Mouse (Mus musculus) urinary bladder, adult 18-20 months (tissue): ENCODE data around the gene Zfp423.

Experiments
- DNase-seq, 2 experiments: peaks; one replicate each; pipeline ENCODE4 v3.0.0; 2022; ENCODE audit warnings: low spot score in 2 of 2, mixed read lengths in 2 of 2

The Zfp423 gene

DNA sequence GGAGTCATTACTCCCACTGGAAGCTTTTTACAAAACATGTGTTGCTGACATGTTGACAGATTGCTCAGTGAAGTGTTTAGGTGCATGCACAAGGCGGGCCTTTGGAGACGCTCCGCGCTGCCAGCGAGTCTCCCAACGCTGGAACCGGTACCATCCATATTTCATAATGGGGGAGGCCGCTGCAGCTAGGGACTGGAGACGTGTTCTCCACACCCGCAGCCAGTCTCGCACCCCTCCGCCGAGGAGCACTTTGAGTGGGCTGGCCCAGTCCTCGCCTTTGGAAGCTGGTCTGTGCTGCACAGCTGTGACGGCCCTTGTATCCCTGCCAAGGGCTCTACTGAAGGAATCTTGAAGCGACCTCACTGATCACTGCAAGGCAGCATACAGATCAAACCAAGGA lies 122.5 kb downstream of the Zfp423 start:
- DNase-seq, result peak in 1 of 2 experiments; percentile 33

DNA sequence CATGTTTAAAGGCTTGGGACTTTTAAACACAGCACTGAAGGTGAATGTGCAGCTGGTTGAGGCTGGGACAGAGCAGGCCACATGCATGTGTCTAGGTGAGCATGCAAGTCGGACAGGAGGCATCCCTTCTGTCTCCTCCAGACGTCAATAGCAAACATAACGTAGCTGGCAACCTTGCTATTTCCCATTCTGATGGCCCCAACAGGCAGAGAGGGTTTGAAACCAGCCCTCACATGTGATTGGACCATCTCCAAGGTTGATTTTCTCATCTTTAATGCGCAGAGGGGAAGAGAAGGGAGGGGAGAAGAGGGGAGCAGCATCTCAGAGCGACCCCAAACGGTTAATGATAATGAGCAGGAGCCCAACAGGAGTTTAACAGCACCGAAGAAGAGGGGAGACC lies 123.5 kb downstream of the Zfp423 start:
- no peak for DNase-seq

DNA sequence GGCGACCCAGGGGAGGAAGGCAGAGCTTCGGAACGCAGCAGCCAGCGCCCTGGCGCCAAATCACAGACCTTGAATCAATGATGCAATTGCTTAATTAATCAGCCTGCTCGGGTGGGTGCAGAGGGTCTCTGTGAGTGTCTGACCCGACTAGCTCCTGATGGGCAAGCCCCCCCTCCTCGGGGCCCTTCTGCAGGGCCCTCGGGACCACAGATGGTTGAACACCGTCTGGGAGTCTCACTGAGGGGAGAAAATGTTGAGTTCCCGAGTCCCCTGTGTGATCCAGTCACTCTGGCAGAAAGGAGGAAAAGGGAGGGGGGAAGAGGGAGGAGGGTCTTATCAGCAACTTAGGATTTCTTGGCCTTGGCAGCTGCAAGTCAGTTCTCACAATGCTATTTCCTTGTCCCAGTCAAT lies 124.0 kb downstream of the Zfp423 start:
- DNase-seq, result no peak

DNA sequence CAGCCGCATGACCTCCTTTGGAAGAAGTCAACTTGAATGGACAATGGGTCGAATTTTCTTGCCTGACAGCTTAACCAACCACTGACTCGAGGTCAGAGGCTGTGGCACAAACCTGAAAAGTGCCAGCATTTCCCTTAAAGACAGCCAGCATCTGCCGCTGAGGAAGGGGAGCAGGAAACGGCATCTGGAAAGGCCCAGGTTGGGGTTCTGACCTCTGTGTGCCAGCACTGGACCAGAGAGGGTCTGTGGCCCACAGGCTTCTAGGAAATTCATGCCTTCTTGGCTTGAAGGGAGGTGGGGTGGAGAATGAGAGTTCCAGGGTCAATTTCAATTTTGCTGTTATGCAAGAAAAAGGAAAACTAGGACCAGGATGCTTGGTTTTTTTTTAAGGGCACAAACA lies 124.7 kb downstream of the Zfp423 start:
- DNase-seq, result no peak

DNA sequence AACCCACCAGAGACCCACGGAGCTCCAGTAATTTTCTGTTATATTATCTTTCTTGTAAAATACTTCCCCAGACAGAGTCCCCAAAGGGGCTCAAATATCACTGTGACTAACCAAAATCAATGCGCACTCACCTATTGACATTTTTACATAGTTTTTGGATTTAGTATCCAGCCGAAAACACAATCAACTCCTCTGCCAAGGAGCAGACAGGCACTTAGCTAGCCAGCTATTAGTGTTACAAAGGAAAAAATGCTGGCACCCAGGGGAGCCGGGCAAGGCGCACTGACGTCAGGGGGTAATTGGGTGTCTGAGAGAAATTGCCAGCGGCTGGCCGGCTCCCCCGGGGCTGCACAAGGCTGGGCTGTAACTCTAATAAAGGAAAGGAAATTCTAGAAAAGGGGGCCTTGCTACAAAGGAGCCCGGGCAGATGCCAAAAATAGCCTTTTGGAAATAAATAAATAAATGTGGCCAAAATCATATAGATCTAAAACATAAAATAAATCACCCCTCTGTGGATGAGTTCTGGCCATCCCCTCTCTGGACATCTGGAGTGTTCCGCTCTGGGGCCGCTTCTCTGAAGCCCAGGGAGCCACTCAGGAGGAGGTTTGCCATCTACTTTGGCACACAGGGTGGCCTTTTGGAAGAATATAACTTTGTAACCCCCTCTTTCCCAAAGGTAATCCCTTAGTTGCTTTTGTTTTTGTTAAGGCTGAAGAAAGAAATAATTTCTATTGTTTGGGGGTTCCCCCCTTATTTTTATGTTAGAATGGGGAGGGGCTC lies 125.4 kb downstream of the Zfp423 start:
- no peak for DNase-seq

DNA sequence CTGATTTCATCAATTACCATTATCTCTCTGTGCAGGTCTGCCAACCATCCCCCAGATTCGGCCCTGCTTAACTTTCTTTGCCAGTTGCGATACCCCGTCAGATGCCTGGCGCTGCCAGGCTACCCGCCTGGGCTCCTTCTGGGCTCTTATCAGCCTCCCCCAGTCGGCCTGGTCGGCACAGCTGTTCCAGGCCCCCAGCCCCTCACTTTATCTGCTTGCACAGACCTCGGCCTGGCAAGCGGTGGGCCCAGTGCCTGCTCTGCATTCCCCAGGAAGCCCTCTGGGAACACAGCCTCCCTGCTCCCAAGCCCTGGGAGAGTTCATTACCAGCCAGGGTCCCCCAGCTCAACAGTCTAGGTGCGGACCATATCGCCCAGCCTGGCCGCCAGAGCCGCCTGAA lies 126.1 kb downstream of the Zfp423 start:
- DNase-seq, result no peak

DNA sequence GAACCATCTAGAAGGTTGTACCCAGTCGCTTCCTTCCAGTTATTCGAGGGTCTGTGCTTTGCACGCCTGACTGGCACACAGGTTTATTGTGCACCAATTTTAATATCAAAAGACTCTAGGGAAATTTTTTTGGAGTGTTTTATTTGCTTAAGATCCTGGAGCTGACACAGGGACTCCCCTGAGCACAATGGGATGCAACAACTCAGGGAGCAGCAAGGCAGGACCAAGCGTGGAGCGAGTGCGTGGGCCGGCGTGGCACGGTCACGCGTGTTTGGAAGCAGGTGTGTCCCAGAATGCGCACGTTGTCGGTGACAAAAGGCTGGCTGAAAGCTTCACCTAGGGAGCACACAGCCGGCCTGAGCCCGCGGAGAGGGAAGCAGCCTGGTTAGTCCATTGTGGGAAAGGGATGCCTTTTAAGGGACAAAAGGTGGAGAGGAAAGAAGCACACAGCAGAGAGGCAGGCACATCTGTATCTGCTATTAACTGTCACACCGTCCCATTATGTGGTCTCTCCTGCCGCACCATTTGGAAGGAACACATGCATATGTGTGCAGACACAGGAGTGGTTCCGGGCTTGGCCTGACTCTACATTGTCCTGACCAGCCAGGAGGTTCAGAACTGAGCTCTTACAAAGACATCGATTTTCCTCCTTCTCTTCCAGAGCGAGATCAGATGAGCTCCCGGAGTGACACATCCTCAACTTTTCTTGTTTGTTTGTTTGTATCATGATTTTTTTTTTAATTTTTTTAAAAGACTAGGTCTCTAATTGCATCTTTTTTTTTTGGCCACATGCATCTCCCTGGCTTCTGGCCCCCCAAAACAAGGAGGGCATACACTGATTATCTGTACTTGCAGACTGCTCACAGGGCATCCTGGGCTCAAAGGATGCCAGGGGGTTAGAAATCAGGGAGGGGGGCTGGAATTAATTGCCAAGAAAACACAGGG lies 126.7 kb downstream of the Zfp423 start:
- DNase-seq, result no peak

DNA sequence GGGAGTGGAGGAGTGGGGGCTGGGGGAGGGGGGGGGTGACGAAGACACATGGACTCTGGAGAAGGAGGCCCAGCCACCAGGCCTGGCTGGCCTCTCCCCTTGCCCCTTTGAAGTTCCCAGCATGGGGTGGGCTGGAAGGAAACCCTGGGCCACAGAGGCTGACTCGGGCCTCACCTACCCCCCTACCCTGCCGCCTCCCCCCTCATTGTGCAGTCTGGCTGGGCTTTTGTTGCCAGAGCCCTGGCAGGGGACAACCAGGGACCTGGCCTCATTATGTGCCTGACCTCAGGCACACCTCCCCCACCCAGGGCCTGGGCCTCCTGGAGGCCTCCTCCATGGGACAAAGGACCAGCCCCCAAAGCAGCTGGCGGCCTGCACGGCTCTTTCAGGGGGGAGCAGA lies 127.8 kb downstream of the Zfp423 start:
- no peak for DNase-seq

GRCm38 (mm10) chr8:87831116-87831515 lies 128.3 kb downstream of the Zfp423 start:
- no peak for DNase-seq

DNA sequence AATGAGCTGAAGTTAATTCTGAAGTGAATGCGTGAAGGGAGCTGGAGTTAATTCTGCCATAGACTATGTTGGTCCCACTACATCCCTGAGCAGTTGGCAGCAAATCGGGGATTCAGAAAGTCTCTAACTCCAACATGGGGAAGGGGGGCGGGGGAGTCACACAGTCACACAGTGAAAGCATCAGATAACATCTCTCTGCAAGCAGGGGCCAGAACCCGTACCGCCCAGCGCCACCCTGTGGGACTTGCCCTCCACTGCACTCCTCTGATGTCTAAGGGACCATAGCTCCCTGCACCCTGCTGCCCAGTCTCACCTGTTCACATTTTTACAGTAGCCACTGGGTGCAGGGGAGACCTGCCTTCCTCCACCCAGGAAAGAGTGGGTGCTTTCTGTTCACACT lies 129.2 kb downstream of the Zfp423 start:
- peak; percentile 20 to 49 for DNase-seq

DNA sequence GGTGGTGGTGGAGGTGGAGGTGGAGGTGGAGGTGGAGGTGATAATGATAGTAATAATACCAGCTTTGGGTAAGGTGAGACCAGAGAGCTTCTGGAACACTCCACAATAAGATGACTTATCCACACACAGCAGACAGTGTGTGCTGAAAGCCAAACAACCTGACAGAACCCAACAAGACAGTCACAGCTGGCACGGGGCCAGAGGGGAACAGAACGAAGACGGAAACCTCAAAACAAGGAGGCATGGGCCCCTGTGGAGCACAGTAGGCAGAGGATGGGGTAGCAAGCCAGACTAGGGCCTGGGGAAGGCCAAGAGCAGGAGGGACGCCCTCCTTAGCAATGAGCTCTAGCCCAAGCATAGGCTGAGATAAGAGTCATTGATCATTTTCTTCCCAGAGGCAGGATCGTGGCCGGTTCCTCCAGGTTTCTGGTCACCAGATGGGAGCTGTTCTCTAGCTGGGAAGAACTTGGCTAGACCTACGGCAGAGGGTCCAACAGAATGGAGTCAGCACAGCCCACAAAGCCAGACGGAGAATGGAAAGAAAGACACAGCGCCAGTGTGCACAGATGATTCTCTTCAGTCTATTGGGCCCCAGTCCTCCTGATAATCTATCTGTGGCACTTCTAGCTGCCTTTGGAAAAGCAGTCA lies 133.3 kb downstream of the Zfp423 start:
- DNase-seq, result no peak

- no peak for DNase-seq
These were observed 136.2 kb downstream of the Zfp423 start for GRCm38 (mm10) chr8:87823172-87823571.

DNA sequence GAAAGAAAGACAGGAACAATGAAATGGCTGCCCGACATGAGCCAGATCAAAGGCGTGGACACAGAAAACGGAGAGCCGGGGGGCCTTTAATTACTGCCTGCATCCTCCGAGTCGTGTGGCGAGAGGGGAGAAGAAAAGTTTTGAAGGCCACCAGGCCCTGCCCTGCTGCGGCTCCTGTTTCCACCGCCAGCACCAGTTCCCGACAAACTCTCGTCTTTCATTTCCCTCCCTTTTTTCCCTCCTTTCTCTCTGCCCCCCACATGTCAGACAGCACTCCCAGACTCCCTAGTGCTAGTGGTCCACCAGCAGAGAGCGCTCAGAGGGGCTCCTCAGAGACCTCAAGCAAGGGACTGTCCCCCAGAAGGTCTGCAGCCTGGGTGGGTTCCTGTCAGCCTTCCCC lies 136.7 kb downstream of the Zfp423 start:
- no peak for DNase-seq

DNA sequence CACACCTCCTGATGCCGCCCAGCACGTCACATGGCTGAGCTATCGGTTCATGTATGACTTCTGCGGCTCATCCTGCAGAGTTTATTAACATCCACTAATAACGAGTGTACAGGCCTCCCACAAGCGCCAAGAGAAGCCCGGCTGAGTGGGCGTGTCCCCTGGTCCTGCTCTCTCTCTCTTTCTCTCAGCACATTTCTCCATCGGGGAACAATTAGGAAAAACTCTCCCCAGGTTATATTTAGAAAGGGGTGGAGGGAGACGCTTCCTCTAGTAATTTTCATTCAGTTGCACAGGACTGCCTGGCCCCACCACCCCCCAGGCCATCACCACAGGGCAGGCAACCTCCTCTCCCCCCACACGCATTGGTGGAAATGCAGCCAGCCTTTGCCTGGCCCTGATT lies 137.2 kb downstream of the Zfp423 start:
- no peak for DNase-seq

- no peak for DNase-seq
These were observed 137.7 kb downstream of the Zfp423 start for GRCm38 (mm10) chr8:87821655-87822054.

DNA sequence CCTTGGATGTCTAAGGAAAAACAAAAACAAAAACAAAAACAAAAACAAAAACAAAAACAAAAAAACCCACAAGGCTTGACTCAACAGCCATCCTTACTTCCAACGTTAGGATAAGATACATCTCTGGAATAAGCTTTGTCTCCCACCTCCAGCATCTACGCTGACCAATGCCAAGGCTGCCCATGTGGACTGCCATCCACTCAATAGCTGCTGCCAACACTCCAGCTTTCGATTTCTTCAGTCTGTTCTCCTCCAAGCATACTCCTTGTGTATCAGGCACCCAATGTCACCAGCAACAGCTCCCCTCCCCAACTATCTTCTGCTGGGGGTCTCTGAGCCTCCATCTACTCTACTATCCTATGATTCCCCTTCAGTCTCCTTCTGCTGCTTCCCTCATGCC lies 140.1 kb downstream of the Zfp423 start:
- no peak for DNase-seq

GRCm38 (mm10) chr8:87818506-87818905 lies 140.9 kb downstream of the Zfp423 start:
- DNase-seq, result no peak

GRCm38 (mm10) chr8:87816141-87816540 lies 143.3 kb downstream of the Zfp423 start:
- DNase-seq, result no peak

DNA sequence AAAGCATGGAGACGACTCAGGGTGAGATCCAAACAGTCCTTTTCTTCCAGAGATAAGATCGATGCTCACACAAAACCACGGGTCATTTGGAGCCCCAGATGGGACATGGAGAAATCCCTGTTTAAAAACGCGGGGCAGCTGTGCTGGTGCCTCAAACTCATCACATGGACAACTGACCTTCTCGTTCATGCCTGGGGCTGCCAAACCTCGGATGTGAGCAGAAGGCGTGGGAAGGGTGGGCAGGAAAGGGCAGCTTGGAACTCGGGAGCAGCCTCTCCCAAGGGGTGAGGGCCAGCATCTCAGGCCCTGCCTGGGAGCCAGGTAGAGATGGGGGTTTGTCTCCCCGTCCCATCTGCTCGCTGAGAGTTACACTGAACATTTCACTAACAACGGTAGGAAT lies 146.7 kb downstream of the Zfp423 start:
- no peak for DNase-seq

DNA sequence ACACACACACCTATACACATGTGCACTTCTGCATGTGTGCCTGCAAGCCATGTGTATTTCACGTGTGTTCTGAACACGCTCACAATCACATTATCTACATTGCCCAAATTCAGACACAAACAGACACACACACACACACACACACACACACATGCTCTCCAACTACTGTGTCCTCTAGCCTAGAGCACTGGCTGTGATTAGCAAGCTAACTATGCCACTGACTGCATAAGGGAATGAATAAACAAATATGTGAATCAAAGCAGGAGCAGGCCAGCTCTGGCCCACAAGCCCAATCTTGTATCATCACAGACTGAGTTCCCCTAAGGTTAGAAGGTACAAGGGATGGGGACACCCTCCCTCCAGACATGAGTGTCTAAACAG lies 147.3 kb downstream of the Zfp423 start:
- DNase-seq, result no peak

- peak; percentile 47 to 59 for DNase-seq
These were observed 147.9 kb downstream of the Zfp423 start for GRCm38 (mm10) chr8:87811399-87812068.

- no peak for DNase-seq
These were observed 148.6 kb downstream of the Zfp423 start for GRCm38 (mm10) chr8:87810771-87811170.
